Mouse (Mus musculus): ENCODE data around the gene Slc9a9. TPM values are rescaled to one million over a fixed set of nuclear protein-coding genes. Genes with fewer than 3 reads are reported as not detected.

The Slc9a9 gene
- total and polyA plus RNA-seq, 2 experiments from 2014 or later, result 6.0 to 6.7 TPM

DNA sequence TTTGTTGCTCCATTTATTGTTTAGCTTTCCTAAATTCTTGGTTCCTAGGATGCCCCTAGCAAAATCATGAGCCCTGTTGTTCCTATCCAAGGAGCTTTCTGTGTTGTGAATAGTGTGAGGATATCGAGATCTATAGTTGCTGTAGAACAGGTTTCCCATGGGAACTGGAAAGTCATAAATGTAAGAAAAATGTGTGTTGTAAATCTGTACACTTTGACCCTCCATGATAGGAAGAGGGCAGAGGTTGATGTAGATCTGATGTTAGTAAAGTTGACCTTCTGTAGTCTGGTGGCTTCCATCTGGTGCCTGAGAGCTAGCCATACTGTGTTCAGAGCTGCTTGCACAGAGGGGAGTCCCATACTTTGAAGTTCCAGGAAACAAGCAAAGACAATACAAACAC, 151.6 kb downstream of the Slc9a9 start:
- DNase-seq (ENCODE audit: low spot score) (no peak), ATAC-seq (ENCODE audit: low FRiP score) (no peak)
- Histone ChIP-seq H3K27ac (ENCODE audit: low read depth, low read length) (no peak overlapping the region), H3K4me3 (ENCODE audit: low read depth, low read length) (no peak overlapping the region), H3K36me3 (ENCODE audit: insufficient read depth, low read length) (no peaks in the 10 kb centered on the region), H3K9ac (replicated peaks; ENCODE audit: low read length, poor library complexity, severe bottlenecking) (no peak overlapping the region), H3K27me3 (ENCODE audit: insufficient read depth, low read length) (no peaks in the 10 kb centered on the region), H3K4me2 (ENCODE audit: low read depth, low read length, poor library complexity, severe bottlenecking) (no peak overlapping the region), H3K9me3 (ENCODE audit: low read length) (no peaks in the 10 kb centered on the region), H3K4me1 (ENCODE audit: insufficient read depth, low read length) (no peaks in the 10 kb centered on the region)
- TF ChIP-seq CTCF (IDR thresholded peaks at IDR 0.05), result no peak
- WGBS, result 78% methylated on average over 1 of the region's 1 CpGs

DNA sequence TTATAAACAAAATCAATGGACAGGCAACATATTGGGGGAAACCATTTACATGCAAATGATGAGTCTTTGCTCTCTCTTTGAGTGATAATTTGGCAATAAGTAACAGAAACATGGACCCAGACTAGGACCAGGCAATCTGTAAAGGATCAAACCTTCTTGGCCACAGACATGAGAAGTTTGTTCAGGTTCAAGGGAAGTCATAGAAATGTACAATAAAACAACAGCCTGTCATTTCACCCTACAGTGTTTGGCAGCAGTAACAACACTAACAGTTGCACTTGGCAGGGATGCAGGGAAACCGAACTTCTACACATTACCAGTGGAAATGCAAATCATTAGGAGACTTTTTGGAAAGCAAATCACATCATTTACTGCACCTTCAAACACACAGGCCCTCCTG, 164.1 kb downstream of the Slc9a9 start:
- 70% methylated on average over 1 of the region's 1 CpGs for WGBS
- Histone ChIP-seq H3K4me1 (ENCODE audit: insufficient read depth, low read length) (no peaks in the 10 kb centered on the region; the same call in 1 of the 2 replicates), H3K27ac (ENCODE audit: low read depth, low read length) (no peak overlapping the region), H3K4me3 (ENCODE audit: low read depth, low read length) (no peak overlapping the region), H3K9ac (replicated peaks; ENCODE audit: low read length, poor library complexity, severe bottlenecking) (no peak overlapping the region), H3K27me3 (ENCODE audit: insufficient read depth, low read length) (no peaks in the 10 kb centered on the region), H3K9me3 (ENCODE audit: low read length) (no peaks in the 10 kb centered on the region), H3K4me2 (ENCODE audit: low read depth, low read length, poor library complexity, severe bottlenecking) (no peak overlapping the region), H3K36me3 (ENCODE audit: insufficient read depth, low read length) (no peaks in the 10 kb centered on the region)
- TF ChIP-seq CTCF (IDR thresholded peaks at IDR 0.05), result no peak
- DNase-seq (ENCODE audit: low spot score), result peak; percentile 26
- ATAC-seq (ENCODE audit: low FRiP score), result no peak

DNA sequence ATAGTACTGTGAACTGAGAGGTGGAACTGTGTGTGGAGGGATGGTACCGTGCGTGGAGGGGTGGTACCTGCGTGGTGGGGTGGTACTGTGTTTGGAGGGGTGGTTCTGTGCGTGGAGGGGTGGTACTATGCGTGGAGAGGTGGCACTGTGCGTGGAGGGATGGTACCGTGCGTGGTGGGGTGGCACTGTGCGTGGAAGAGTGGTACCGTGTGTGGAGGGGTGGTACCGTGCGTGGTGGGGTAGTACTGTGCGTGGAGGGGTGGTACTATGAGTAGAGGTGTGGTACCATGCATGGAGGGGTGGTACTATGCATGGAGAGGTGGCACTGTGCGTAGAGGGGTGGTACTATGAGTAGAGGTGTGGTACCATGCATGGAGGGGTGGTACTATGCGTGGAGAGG, 167.7 kb downstream of the Slc9a9 start:
- Histone ChIP-seq H3K4me2 (ENCODE audit: low read depth, low read length, poor library complexity, severe bottlenecking) (no peak overlapping the region), H3K4me3 (ENCODE audit: low read depth, low read length) (no peak overlapping the region), H3K9ac (replicated peaks; ENCODE audit: low read length, poor library complexity, severe bottlenecking) (no peak overlapping the region), H3K36me3 (ENCODE audit: insufficient read depth, low read length) (no peaks in the 10 kb centered on the region), H3K9me3 (ENCODE audit: low read length) (no peaks in the 10 kb centered on the region), H3K4me1 (ENCODE audit: insufficient read depth, low read length) (peaks cover 8% of the 10 kb centered on the region; the same call in 1 of the 2 replicates), H3K27me3 (ENCODE audit: insufficient read depth, low read length) (no peaks in the 10 kb centered on the region), H3K27ac (ENCODE audit: low read depth, low read length) (no peak overlapping the region)
- no peak for DNase-seq (ENCODE audit: low spot score)
- peak; percentile 42 for ATAC-seq (ENCODE audit: low FRiP score)
- no peak for TF ChIP-seq CTCF (IDR thresholded peaks at IDR 0.05)
- 98% methylated on average over 15 of the region's 15 CpGs for WGBS

DNA sequence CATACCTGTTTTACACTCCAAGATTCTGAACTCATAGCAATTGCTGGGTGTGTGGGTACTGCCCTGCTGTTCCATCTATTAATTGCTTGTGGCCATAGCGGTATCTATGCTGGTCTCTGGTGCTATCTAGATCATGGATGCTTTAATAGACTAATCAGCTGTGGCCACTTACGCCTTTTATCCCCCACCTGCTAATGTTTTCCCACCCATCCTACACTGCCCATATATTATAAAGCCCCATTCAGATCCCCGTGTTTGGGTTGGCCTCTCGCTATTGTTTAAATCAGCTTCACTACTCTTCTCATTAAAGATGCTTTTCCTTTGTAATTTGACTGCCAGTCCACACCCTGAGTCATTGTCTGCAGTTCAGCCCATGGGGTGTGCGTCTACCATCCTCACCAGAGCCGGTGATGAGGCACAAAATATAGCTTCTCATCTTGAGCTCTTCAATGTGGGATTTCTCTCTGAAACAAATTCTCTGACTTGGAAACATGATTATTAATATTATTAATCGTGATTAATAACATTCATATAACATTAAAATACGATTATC, 168.8 kb downstream of the Slc9a9 start:
- H3K36me3 ChIP-seq (ENCODE audit: insufficient read depth, low read length), result no peaks in the 10 kb centered on the region
- no peaks in the 10 kb centered on the region for H3K27me3 ChIP-seq (ENCODE audit: insufficient read depth, low read length)
- peaks cover 8% of the 10 kb centered on the region; the same call in 1 of the 2 replicates for H3K4me1 ChIP-seq (ENCODE audit: insufficient read depth, low read length)
- ATAC-seq (ENCODE audit: low FRiP score) (peak; percentile 29; the same call in 1 of the 2 replicates), DNase-seq (ENCODE audit: low spot score) (no peak)
- no peaks in the 10 kb centered on the region for H3K9me3 ChIP-seq (ENCODE audit: low read length)
- H3K9ac ChIP-seq (replicated peaks; ENCODE audit: low read length, poor library complexity, severe bottlenecking), result no peak overlapping the region
- WGBS, result 38% methylated on average over 8 of the region's 8 CpGs
- H3K4me2 ChIP-seq (ENCODE audit: low read depth, low read length, poor library complexity, severe bottlenecking), result no peak overlapping the region
- H3K27ac ChIP-seq (ENCODE audit: low read depth, low read length), result 0 out of 2 replicates have a peak overlapping the region, but pooled peaks have one; percentile 18
- no peak for TF ChIP-seq CTCF (IDR thresholded peaks at IDR 0.05)
- no peak overlapping the region for H3K4me3 ChIP-seq (ENCODE audit: low read depth, low read length)

DNA sequence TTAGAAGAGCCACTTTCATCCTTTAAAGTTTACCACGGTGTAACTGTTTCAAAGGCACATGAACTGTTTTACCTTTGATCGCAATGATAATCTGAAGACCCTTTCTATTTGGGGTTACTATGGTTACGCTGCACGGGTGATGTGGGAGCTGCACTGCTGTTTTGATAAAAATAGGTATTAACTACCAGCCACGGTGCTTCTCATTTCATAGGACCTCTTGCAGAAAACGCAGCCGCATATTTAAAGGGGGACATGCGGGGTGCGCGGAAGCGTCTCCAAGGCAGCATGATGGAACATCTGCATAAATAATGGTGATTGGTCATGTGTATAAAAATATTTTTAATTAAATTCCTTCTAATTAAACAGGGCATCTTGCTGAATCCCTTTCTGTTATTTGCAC, 169.5 kb downstream of the Slc9a9 start:
- H3K4me2 ChIP-seq (ENCODE audit: low read depth, low read length, poor library complexity, severe bottlenecking), result peak overlapping the region; percentile 28; the same call in 1 of the 2 replicates
- TF ChIP-seq CTCF (IDR thresholded peaks at IDR 0.05), result no peak
- peaks cover 8% of the 10 kb centered on the region; the same call in 1 of the 2 replicates for H3K4me1 ChIP-seq (ENCODE audit: insufficient read depth, low read length)
- H3K36me3 ChIP-seq (ENCODE audit: insufficient read depth, low read length), result no peaks in the 10 kb centered on the region
- DNase-seq (ENCODE audit: low spot score) (peak; percentile 44), ATAC-seq (ENCODE audit: low FRiP score) (peak; percentile 64)
- 0 out of 2 replicates have a peak overlapping the region, but pooled peaks have one; percentile 8 for H3K4me3 ChIP-seq (ENCODE audit: low read depth, low read length)
- H3K27me3 ChIP-seq (ENCODE audit: insufficient read depth, low read length), result no peaks in the 10 kb centered on the region
- no peak overlapping the region for H3K27ac ChIP-seq (ENCODE audit: low read depth, low read length)
- no peak overlapping the region for H3K9ac ChIP-seq (replicated peaks; ENCODE audit: low read length, poor library complexity, severe bottlenecking)
- H3K9me3 ChIP-seq (ENCODE audit: low read length), result no peaks in the 10 kb centered on the region
- WGBS, result 24% methylated on average over 11 of the region's 11 CpGs

DNA sequence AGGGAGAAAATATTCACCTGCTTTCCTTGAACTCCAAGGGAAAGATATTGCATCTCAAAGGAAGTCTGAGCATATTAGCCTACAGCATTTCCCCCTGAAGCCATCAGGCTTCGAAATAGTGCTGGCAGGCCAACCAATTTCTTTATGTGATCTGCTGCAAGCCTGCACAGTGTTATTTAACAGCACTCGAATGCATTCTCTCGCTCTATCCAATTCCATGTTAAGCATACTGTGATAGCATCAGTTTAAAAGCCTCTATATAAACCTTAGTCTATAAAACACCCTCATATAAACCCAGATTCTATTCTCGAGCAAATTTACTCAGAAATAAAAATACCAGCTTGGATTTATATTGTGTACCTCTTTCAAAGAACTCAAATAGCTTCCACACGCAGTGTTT, 170.7 kb downstream of the Slc9a9 start:
- Histone ChIP-seq H3K4me2 (ENCODE audit: low read depth, low read length, poor library complexity, severe bottlenecking) (no peak overlapping the region), H3K9ac (replicated peaks; ENCODE audit: low read length, poor library complexity, severe bottlenecking) (no peak overlapping the region), H3K27ac (ENCODE audit: low read depth, low read length) (peak overlapping the region; percentile 28; the same call in 1 of the 2 replicates), H3K36me3 (ENCODE audit: insufficient read depth, low read length) (no peaks in the 10 kb centered on the region), H3K9me3 (ENCODE audit: low read length) (no peaks in the 10 kb centered on the region), H3K4me1 (ENCODE audit: insufficient read depth, low read length) (peaks cover 8% of the 10 kb centered on the region; the same call in 1 of the 2 replicates), H3K27me3 (ENCODE audit: insufficient read depth, low read length) (no peaks in the 10 kb centered on the region), H3K4me3 (ENCODE audit: low read depth, low read length) (no peak overlapping the region)
- DNase-seq (ENCODE audit: low spot score) (no peak), ATAC-seq (ENCODE audit: low FRiP score) (no peak)
- TF ChIP-seq CTCF (IDR thresholded peaks at IDR 0.05), result no peak
- 59% methylated on average over 5 of the region's 5 CpGs for WGBS
